Mouse (Mus musculus): Measurements from ENCODE around the gene Rtn4ip1. TPM values are rescaled to one million over a fixed set of nuclear protein-coding genes. Genes with fewer than 3 reads are reported as not detected.
"Not testable (repeated sequence)": the region's sequence is repeated elsewhere in the genome, so short reads cannot be mapped to it uniquely, and the experiment has no call there.

Rtn4ip1 gene
- total RNA-seq (2021), result 10 to 100 TPM; 36.3 to 37.9 TPM

- peak; percentile 95 for DNase-seq
Measured at GRCm38 (mm10) chr10:43901578-43902194, at the start of gene Rtn4ip1, which contains the start of gene Qrsl1. Gene Rtn4ip1 (plus strand): TSS chr10:43901807. Gene Qrsl1 (minus strand): TSS chr10:43901745.

- DNase-seq, result no peak
Measured at GRCm38 (mm10) chr10:43851898-43852297, 49.7 kb upstream of the Rtn4ip1 start.

- no peak for DNase-seq
Measured at GRCm38 (mm10) chr10:43855916-43856315, 45.7 kb upstream of the Rtn4ip1 start.

- DNase-seq, result no peak
Measured at GRCm38 (mm10) chr10:43856351-43856750, 45.3 kb upstream of the Rtn4ip1 start.

GRCm38 (mm10) chr10:43870752-43871151, 30.9 kb upstream of the Rtn4ip1 start:
- peak; percentile 43 for DNase-seq

GRCm38 (mm10) chr10:43871458-43871857, 30.1 kb upstream of the Rtn4ip1 start:
- no peak for DNase-seq

GRCm38 (mm10) chr10:43887676-43888075, 13.9 kb upstream of the Rtn4ip1 start:
- DNase-seq, result no peak

- DNase-seq, result no peak
Measured at GRCm38 (mm10) chr10:43888976-43889375, 12.6 kb upstream of the Rtn4ip1 start.

GRCm38 (mm10) chr10:43892971-43893370, 8.6 kb upstream of the Rtn4ip1 start:
- DNase-seq, result no peak

- no peak for DNase-seq
Measured at GRCm38 (mm10) chr10:43896065-43896464, 5.5 kb upstream of the Rtn4ip1 start.

GRCm38 (mm10) chr10:43898276-43898675, 3.3 kb upstream of the Rtn4ip1 start:
- no peak for DNase-seq

- DNase-seq, result no peak
Measured at GRCm38 (mm10) chr10:43900883-43901570, 580 bp upstream of the Rtn4ip1 start.

- no peak for DNase-seq
Measured at GRCm38 (mm10) chr10:43904569-43904968, 3.0 kb downstream of the Rtn4ip1 start.

- no peak for DNase-seq
Measured at GRCm38 (mm10) chr10:43910032-43910872, 8.6 kb downstream of the Rtn4ip1 start.

- no peak for DNase-seq
Measured at GRCm38 (mm10) chr10:43910873-43911142, 9.2 kb downstream of the Rtn4ip1 start.

GRCm38 (mm10) chr10:43912236-43912635, 10.6 kb downstream of the Rtn4ip1 start:
- DNase-seq, result no peak

GRCm38 (mm10) chr10:43916181-43916580, 14.6 kb downstream of the Rtn4ip1 start:
- no peak for DNase-seq

- DNase-seq, result no peak
Measured at GRCm38 (mm10) chr10:43916737-43917136, 15.1 kb downstream of the Rtn4ip1 start.

GRCm38 (mm10) chr10:43918696-43919608, 17.3 kb downstream of the Rtn4ip1 start:
- DNase-seq, result peak; percentile 88

- DNase-seq, result no peak
Measured at GRCm38 (mm10) chr10:43923096-43923495, 21.5 kb downstream of the Rtn4ip1 start.

GRCm38 (mm10) chr10:43925776-43926175, 24.2 kb downstream of the Rtn4ip1 start:
- not testable (repeated sequence) for DNase-seq

- DNase-seq, result no peak
Measured at GRCm38 (mm10) chr10:43927736-43928135, 26.1 kb downstream of the Rtn4ip1 start.
